Mouse (Mus musculus) ovary, adult 18-20 months (tissue): ENCODE data around the gene Gm28557.
"Not testable (repeated sequence)": the region's sequence is repeated elsewhere in the genome, so short reads cannot be mapped to it uniquely, and the experiment has no call there.

Experiments
- DNase-seq: peaks from one replicate; pipeline ENCODE4 v3.0.0; 2022; ENCODE audit warnings: low spot score, mixed read lengths

Gene Gm28557

GRCm38 (mm10) chr13:67108194-67108820 lies at the start of gene Gm28557:
Gm28557 (minus strand) TSS chr13:67108604.
- peak; percentile 89 for DNase-seq

GRCm38 (mm10) chr13:67128038-67128721 lies 19.8 kb upstream of the Gm28557 start:
- peak; percentile 66 for DNase-seq

DNA sequence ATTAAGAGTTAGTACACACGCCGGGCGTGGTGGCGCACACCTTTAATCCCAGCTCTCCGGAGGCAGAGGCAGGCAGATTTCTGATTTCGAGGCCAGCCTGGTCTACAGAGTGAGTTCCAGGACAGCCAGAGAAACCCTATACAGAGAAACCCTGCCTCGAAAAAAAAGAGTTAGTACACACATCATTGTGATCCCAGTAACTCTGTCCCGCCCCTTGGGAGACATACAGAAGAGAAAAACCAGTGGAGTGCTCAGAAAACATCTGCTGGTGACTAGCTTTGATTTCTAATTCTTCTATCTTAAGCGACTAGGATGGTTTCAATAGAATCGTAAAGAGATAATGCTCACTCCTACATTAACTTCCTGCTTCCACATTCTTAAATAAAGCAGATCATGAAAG lies 19.1 kb upstream of the Gm28557 start:
- DNase-seq = not testable (repeated sequence)

DNA sequence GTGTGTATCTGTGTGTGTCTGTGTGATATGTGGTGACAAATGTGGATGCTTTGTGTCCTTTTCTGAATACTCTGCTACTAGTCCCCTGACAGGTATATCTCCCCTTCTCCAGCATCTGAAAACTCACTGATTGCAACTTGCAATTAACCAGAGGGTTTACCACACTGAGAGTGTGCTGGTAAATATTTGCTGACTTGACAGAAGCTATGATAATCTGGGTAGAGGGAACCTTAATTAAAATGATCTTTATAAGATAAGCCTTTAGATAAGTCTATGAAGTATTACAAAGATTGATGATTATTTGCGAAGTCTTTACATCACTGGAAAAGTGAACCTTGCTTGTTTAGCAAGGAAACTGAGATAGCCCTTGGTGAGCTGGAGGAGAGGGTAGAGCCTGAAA lies 16.1 kb upstream of the Gm28557 start:
- DNase-seq = no peak

GRCm38 (mm10) chr13:67121360-67121759 lies 13.0 kb upstream of the Gm28557 start, which contains the start of gene Zfp759:
Zfp759 (plus strand) TSS chr13:67121660.
- DNase-seq = not testable (repeated sequence)

DNA sequence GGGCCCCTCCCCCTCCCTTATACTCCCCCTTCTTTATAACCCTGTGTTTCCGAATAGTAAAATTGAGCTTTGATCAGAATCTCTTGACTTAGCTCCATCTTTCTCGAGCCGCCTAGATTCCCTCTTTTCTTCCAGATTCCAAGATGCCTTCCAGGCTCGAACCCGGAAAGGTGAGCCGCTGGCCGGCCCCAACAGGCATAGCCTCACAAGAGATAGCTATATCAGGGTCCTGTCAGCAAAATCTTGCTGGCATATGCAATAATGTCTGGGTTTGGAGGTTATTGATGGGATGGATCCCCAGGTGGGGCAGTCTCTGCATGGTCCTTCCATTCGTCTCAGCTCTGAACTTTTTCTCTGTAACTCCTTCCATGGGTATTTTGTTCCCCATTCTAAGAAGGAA lies 7.8 kb upstream of the Gm28557 start, which contains the start of gene Rslcan18:
Rslcan18 (minus strand) TSS at position 101 of the 400 bp plus-strand sequence.
- not testable (repeated sequence) for DNase-seq

- DNase-seq = no peak
These were observed 4.9 kb upstream of the Gm28557 start for GRCm38 (mm10) chr13:67113287-67113686.

DNA sequence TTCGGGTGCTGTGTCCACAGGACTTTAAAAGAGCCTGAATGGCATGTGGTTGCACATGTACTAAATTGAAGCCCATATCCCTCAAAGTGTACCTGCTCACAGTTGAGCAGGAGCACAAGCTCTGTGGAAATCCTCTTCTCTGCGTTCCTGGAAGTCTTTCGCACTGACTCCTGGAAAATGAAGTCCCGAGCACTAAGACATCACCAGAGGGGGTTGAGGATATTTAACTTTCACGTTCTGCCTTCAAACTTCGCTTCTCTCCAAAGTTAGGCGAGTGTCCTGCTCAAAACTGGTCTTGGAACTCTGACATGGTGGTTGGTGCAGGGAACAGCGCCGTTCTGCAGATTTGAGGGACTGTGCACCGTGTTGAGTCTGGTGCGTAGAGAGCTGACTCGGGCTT lies 3.7 kb upstream of the Gm28557 start:
- DNase-seq = no peak

GRCm38 (mm10) chr13:67108821-67109206 lies 410 bp upstream of the Gm28557 start:
- peak; percentile 9 for DNase-seq

DNA sequence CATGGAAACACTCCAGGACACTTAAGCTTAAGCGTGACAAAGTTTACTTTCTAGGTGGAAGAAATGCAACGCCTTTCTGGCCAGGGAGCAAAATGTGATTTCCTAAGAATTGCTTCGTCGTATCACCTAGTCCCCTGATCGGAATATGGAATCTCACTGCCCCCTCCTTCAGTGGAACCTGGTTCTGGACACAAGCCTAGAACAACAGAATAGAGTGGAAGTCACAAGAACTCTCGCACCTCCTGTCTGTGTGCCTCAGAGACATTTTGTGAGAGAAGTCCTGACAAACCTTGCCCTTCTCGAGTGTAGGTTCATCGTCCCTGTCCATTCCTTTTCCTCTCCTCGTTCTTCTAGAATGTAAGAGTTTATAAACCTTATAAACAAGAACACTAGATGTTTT lies 723 bp downstream of the Gm28557 start:
- DNase-seq = no peak

GRCm38 (mm10) chr13:67097876-67098275 lies 10.5 kb downstream of the Gm28557 start, which contains the start of gene Zfp708:
Zfp708 (minus strand) TSS chr13:67097976.
- no peak for DNase-seq

GRCm38 (mm10) chr13:67090154-67090553 lies 18.2 kb downstream of the Gm28557 start:
- DNase-seq = no peak

- no peak for DNase-seq
These were observed 26.5 kb downstream of the Gm28557 start for GRCm38 (mm10) chr13:67081946-67082345.

- DNase-seq = peak; percentile 65
These were observed 27.2 kb downstream of the Gm28557 start for GRCm38 (mm10) chr13:67081142-67081713.

DNA sequence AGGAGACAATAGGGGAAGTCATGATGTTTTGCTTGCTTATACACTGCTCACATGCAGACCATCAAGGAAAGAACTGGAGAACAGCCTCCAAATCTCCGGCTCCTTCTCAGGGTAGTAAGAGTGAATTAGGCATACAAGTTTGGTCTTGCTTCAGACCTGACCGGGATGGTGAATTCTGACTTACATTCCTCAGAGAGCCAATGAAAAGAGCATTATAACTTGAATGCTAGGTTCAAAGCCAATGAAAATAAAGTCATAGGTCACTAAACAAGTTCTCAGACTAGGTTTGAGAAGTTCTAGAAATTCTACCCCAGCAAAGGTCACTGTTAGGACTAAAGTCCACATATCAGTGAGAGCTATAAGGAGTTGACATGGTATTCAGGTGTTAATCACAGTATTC lies 31.2 kb downstream of the Gm28557 start:
- DNase-seq = no peak

- DNase-seq = no peak
These were observed 35.6 kb downstream of the Gm28557 start for GRCm38 (mm10) chr13:67072786-67073185.

GRCm38 (mm10) chr13:67065386-67065785 lies 43.0 kb downstream of the Gm28557 start:
- DNase-seq = no peak

GRCm38 (mm10) chr13:67062427-67062826 lies 46.0 kb downstream of the Gm28557 start:
- DNase-seq = no peak

DNA sequence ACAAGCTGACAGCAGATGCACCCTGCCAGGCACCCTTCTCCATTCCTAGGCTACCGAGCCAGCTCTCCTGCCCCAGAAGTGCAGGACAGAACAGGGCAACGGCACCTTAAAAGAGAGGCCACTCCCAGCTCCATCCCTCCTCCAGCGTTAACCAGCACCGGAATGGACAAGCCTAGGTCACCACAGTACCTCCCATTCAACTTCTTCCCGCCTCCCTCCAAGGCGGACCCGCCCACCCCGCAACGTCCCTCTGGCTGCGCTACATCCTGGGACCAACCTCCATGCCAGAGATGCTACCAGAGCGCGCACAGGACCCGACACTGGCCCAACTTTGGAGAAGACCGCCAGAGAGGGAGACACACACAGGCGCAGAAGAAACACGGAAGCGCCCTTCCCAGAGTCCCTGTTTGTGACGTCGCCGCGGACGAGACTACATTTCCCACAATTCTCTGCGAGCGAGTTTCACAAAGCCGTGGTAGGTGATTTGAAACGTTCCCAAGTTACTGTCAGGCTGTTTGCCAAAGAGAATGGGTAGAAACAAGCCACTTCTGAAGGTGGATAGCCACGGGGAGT lies 47.5 kb downstream of the Gm28557 start, which contains the start of gene Zfp712:
Zfp712 (minus strand) TSS at position 385 of the 573 bp plus-strand sequence.
- peak; percentile 82 for DNase-seq

DNA sequence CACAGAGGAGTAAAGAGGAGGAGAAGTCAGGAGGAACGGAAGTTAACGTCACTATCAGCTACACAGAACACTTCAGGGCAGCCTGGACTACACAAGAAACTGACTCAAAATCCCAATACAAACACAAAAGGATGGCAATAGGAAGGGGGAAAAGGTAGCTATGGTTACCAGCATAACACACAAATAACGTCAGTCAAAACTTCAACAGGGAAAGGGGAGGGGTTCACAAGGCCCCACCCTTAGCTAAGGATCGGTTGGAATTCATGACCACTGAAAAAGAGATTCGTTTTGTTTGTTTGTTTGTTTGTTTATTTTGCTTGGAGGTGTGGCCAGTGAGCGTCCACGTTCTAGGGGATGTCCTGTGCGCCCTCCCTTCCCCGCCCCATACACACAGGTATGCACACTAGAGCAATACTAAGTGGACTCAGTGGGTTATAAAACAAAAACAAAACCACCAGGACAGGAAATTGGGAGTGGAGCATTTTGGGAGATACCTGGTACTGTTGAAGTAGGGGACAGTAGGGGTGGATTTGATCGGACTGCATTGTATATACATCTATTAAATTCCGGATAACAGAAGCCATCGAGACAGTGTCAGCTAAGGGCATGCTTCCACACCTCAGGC lies 48.1 kb downstream of the Gm28557 start:
- no peak for DNase-seq
